In genomic region chr10:67548877-67549731, GRCm38 (mm10) we compare ENCODE assay signal across 8 mouse cellular contexts. TPM values are rescaled to one million over a fixed set of nuclear protein-coding genes. Genes with fewer than 3 reads are reported as not detected.
DNase-seq lines count a peak whose midpoint lies in the region; ATAC-seq and TF ChIP-seq lines count a peak whose summit lies in the region.

Gene Ado (minus strand): TSS chr10:67548955.

- WGBS in forebrain, embryonic 14.5 days, result under 1% methylated on average over 78 of the region's 79 CpGs
- WGBS in neural tube, embryonic 15.5 days, result under 1% methylated on average over 76 of the region's 79 CpGs

- H3K9me3 ChIP-seq in ES-Bruce4 (replicated peaks; ENCODE audit: control insufficient read depth, insufficient read depth, low read length, poor library complexity, severe bottlenecking), result no peaks in the 10 kb centered on the region
- H3K9me3 ChIP-seq in forebrain, embryonic 14.5 days (replicated peaks; ENCODE audit: control insufficient read depth, low read length), result no peaks in the 10 kb centered on the region
- no peaks in the 10 kb centered on the region for H3K9me3 ChIP-seq in neural tube, embryonic 15.5 days (replicated peaks)

- H3K4me1 ChIP-seq in ES-Bruce4 (ENCODE audit: control insufficient read depth, insufficient read depth, low read length), result no peaks in the 10 kb centered on the region
- peaks cover 18% of the 10 kb centered on the region for H3K4me1 ChIP-seq in forebrain, embryonic 14.5 days (ENCODE audit: control insufficient read depth, insufficient read depth, low read length)
- peaks cover 44% of the 10 kb centered on the region for H3K4me1 ChIP-seq in neural tube, embryonic 15.5 days

- peak; percentile 97 for DNase-seq in forebrain, embryonic 14.5 days (ENCODE audit: low spot score)
- DNase-seq in heart, postnatal 14 days, result peak; percentile 89
- DNase-seq in layer of hippocampus, adult 11-12 months (ENCODE audit: low spot score), result peak; percentile 95
- DNase-seq in lung, adult 18-20 months, result peak; percentile 86 to 88
- peak; percentile 93 for DNase-seq in testis, postnatal 14 days (ENCODE audit: low spot score)

- 0 out of 2 replicates have a peak, but pooled peaks cover 2% of the 10 kb centered on the region for H3K36me3 ChIP-seq in ES-Bruce4 (ENCODE audit: control insufficient read depth, insufficient read depth, low read length, poor library complexity, severe bottlenecking)
- H3K36me3 ChIP-seq in forebrain, embryonic 14.5 days (ENCODE audit: control insufficient read depth, insufficient read depth, low read length), result peaks cover 2% of the 10 kb centered on the region; the same call in 1 of the 2 replicates
- peaks cover 3% of the 10 kb centered on the region; the same call in 1 of the 2 replicates for H3K36me3 ChIP-seq in neural tube, embryonic 15.5 days

- peak within 1 kb of the TSS; percentile 89 for H3K9ac ChIP-seq in ES-Bruce4 (ENCODE audit: low read depth, poor library complexity, severe bottlenecking)
- peak within 1 kb of the TSS; percentile 84 for H3K9ac ChIP-seq in forebrain, embryonic 14.5 days (ENCODE audit: low read length)
- peak within 1 kb of the TSS; percentile 81 for H3K9ac ChIP-seq in neural tube, embryonic 15.5 days (replicated peaks)

- no peak for TF ChIP-seq CTCF in ES-Bruce4 (IDR thresholded peaks at IDR 0.05; ENCODE audit: low read depth, low read length)

- intact Hi-C loops in heart, postnatal 14 days (cut with DNase I), result loop anchor here (1.0 kb wide), 1 partner anchor 30 kb away; no protein-coding TSS in a partner anchor

- TF ChIP-seq POLR2A in ES-Bruce4 (IDR thresholded peaks at IDR 0.05; ENCODE audit: insufficient read depth, low read length), result peak; percentile 6

- no peak for TF ChIP-seq EP300 in ES-Bruce4 (IDR thresholded peaks at IDR 0.05; ENCODE audit: insufficient read depth, low read depth, low read length)

- peak; percentile 95 for ATAC-seq in cerebellum, adult (ENCODE audit: insufficient number of reproducible peaks, low FRiP score, low TSS enrichment)
- peak; percentile 99 for ATAC-seq in forebrain, embryonic 14.5 days
- peak; percentile 98 for ATAC-seq in neural tube, embryonic 15.5 days (ENCODE audit: low FRiP score)

- peak within 1 kb of the TSS; percentile 19; the same call in 1 of the 2 replicates for H3K27ac ChIP-seq in ES-Bruce4 (ENCODE audit: insufficient read depth, low read length)
- H3K27ac ChIP-seq in forebrain, embryonic 14.5 days (ENCODE audit: low read depth, low read length), result peak within 1 kb of the TSS; percentile 94
- peak within 1 kb of the TSS; percentile 97 for H3K27ac ChIP-seq in neural tube, embryonic 15.5 days (replicated peaks)

- H3K4me3 ChIP-seq in ES-Bruce4 (ENCODE audit: low read depth, low read length), result peak within 1 kb of the TSS; percentile 87
- H3K4me3 ChIP-seq in forebrain, embryonic 14.5 days (ENCODE audit: low read depth, low read length), result peak within 1 kb of the TSS; percentile 79
- H3K4me3 ChIP-seq in neural tube, embryonic 15.5 days (replicated peaks), result peak within 1 kb of the TSS; percentile 92

- peak within 1 kb of the TSS; percentile 98 for H3K4me2 ChIP-seq in forebrain, embryonic 14.5 days (ENCODE audit: low read length)
- peak within 1 kb of the TSS; percentile 86 for H3K4me2 ChIP-seq in neural tube, embryonic 15.5 days

- H3K27me3 ChIP-seq in ES-Bruce4 (ENCODE audit: control insufficient read depth, insufficient read depth, low read length, poor library complexity, severe bottlenecking), result no peaks in the 10 kb centered on the region
- peaks cover 41% of the 10 kb centered on the region for H3K27me3 ChIP-seq in forebrain, embryonic 14.5 days (replicated peaks; ENCODE audit: control insufficient read depth, insufficient read depth, low read length)
- peaks cover 30% of the 10 kb centered on the region for H3K27me3 ChIP-seq in neural tube, embryonic 15.5 days (replicated peaks)

RNA-seq across cellular contexts. Expression of gene Ado, which starts in this region (rescaled TPM):
- polyA plus RNA-seq in ES-Bruce4 (2011; ENCODE audit: insufficient read depth, insufficient read length, low read depth, missing spikeins), result 32.1 and 32.4 TPM in 2 replicates
- 67.3 and 80.5 TPM in 2 replicates for polyA plus RNA-seq in forebrain, embryonic 14.5 days (2014; fragmentation: Nextera tagmentation; extraction: Ambion mirVana)
- total RNA-seq in heart, postnatal 14 days (2021), result 10 to 100 TPM; 18.7 to 19.5 TPM
- polyA plus RNA-seq in neural tube, embryonic 15.5 days (2015; fragmentation: Nextera tagmentation; extraction: Ambion mirVana), result 83.1 and 88.3 TPM in 2 replicates

Comparison
In these comparisons a context has a peak if more than half of its experiments do, and no peak if none do; other contexts are left out.
1. Peak in every context shown above with its lines: DNase-seq, ATAC-seq, H3K4me3 ChIP-seq and H3K27ac ChIP-seq.
2. H3K27ac ChIP-seq: peak in every context shown above with its lines; median percentile 97 in neural tube, embryonic 15.5 days; 94 in forebrain, embryonic 14.5 days; 19 in ES-Bruce4.